Mouse (Mus musculus): Measurements from ENCODE around the gene Gnptab. TPM values are rescaled to one million over a fixed set of nuclear protein-coding genes. Genes with fewer than 3 reads are reported as not detected.

Gnptab gene
- polyA plus RNA-seq, 1 experiment from 2014 or later: 4.0 TPM

- Histone ChIP-seq H3K4me2 (no peak overlapping the region), H3K9me3 (replicated peaks) (no peaks in the 10 kb centered on the region), H3K27me3 (no peaks in the 10 kb centered on the region), H3K9ac (no peak overlapping the region), H3K4me1 (replicated peaks) (no peaks in the 10 kb centered on the region), H3K27ac (no peak overlapping the region), H3K36me3 (peaks cover 21% of the 10 kb centered on the region; the same call in 1 of the 2 replicates), H3K4me3 (replicated peaks) (no peak overlapping the region)
- DNase-seq (no peak), ATAC-seq (ENCODE audit: low read depth) (no peak)
- 75% methylated on average over 11 of the region's 11 CpGs for WGBS (ENCODE audit: insufficient replicate concordance)
Observed at GRCm38 (mm10) chr10:88420141-88420541, 41.2 kb downstream of the Gnptab start.

- ATAC-seq (ENCODE audit: low read depth) (no peak), DNase-seq (no peak)
- no peaks in the 10 kb centered on the region for H3K9me3 ChIP-seq (replicated peaks)
- no peaks in the 10 kb centered on the region for H3K27me3 ChIP-seq
- no peaks in the 10 kb centered on the region for H3K4me1 ChIP-seq (replicated peaks)
- 76% methylated on average over 19 of the region's 19 CpGs for WGBS (ENCODE audit: insufficient replicate concordance)
- no peak overlapping the region for H3K27ac ChIP-seq
- no peak overlapping the region for H3K9ac ChIP-seq
- no peak overlapping the region for H3K4me3 ChIP-seq (replicated peaks)
- peaks cover 21% of the 10 kb centered on the region; the same call in 1 of the 2 replicates for H3K36me3 ChIP-seq
- no peak overlapping the region for H3K4me2 ChIP-seq
Observed at GRCm38 (mm10) chr10:88420655-88421435, 41.9 kb downstream of the Gnptab start.

GRCm38 (mm10) chr10:88426158-88426816, 47.4 kb downstream of the Gnptab start:
- Histone ChIP-seq H3K4me1 (replicated peaks) (no peaks in the 10 kb centered on the region), H3K4me2 (no peak overlapping the region), H3K9me3 (replicated peaks) (no peaks in the 10 kb centered on the region), H3K4me3 (replicated peaks) (no peak overlapping the region), H3K9ac (no peak overlapping the region), H3K27ac (no peak overlapping the region), H3K36me3 (peaks cover 24% of the 10 kb centered on the region), H3K27me3 (no peaks in the 10 kb centered on the region)
- WGBS (ENCODE audit: insufficient replicate concordance): 74% methylated on average over 2 of the region's 2 CpGs
- DNase-seq (peak; percentile 33), ATAC-seq (ENCODE audit: low read depth) (no peak; the same call in 1 of the 2 replicates)

DNA sequence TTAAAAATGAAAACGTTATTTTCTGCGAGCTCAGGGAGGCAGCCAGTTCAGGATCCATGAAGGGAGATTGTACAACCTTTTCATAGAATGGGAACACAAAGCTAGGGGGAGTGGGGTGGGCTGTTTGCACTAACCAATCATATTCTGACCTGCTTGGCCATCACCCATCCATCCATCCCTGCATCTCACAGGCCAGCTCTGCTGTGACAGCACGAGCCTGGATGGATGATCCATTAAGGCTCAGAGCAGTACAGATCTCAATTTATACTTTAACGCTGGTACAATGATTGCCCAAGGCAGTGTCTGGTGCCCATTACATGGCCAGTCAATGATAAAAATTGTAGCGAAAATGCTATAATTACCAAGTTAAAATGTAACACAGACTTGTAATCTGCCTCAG, 48.0 kb downstream of the Gnptab start:
- no peak overlapping the region for H3K27ac ChIP-seq
- H3K4me1 ChIP-seq (replicated peaks): no peaks in the 10 kb centered on the region
- H3K4me3 ChIP-seq (replicated peaks): no peak overlapping the region
- H3K27me3 ChIP-seq: no peaks in the 10 kb centered on the region
- no peak overlapping the region for H3K4me2 ChIP-seq
- peaks cover 21% of the 10 kb centered on the region for H3K36me3 ChIP-seq
- no peak overlapping the region for H3K9ac ChIP-seq
- no peaks in the 10 kb centered on the region for H3K9me3 ChIP-seq (replicated peaks)
- DNase-seq: no peak
- WGBS (ENCODE audit: insufficient replicate concordance): 56% methylated on average over 5 of the region's 5 CpGs
- no peak for ATAC-seq (ENCODE audit: low read depth)

- Histone ChIP-seq H3K27ac (no peak overlapping the region), H3K4me3 (replicated peaks) (no peak overlapping the region), H3K27me3 (no peaks in the 10 kb centered on the region), H3K4me1 (replicated peaks) (no peaks in the 10 kb centered on the region), H3K9me3 (replicated peaks) (no peaks in the 10 kb centered on the region), H3K36me3 (peaks cover 24% of the 10 kb centered on the region), H3K9ac (no peak overlapping the region), H3K4me2 (no peak overlapping the region)
- DNase-seq: no peak
- no peak for ATAC-seq (ENCODE audit: low read depth)
- WGBS (ENCODE audit: insufficient replicate concordance): 75% methylated on average over 6 of the region's 6 CpGs
Observed at GRCm38 (mm10) chr10:88427998-88428397, 49.1 kb downstream of the Gnptab start.

GRCm38 (mm10) chr10:88441224-88441623, 62.3 kb downstream of the Gnptab start:
- no peaks in the 10 kb centered on the region for H3K27me3 ChIP-seq
- DNase-seq: no peak
- H3K9me3 ChIP-seq (replicated peaks): no peaks in the 10 kb centered on the region
- H3K4me1 ChIP-seq (replicated peaks): no peaks in the 10 kb centered on the region
- WGBS (ENCODE audit: insufficient replicate concordance): 68% methylated on average over 6 of the region's 6 CpGs
- no peak overlapping the region for H3K9ac ChIP-seq
- H3K27ac ChIP-seq: no peak overlapping the region
- H3K36me3 ChIP-seq: peaks cover 29% of the 10 kb centered on the region
- no peak overlapping the region for H3K4me2 ChIP-seq
- no peak overlapping the region for H3K4me3 ChIP-seq (replicated peaks)
- ATAC-seq (ENCODE audit: low read depth): no peak

DNA sequence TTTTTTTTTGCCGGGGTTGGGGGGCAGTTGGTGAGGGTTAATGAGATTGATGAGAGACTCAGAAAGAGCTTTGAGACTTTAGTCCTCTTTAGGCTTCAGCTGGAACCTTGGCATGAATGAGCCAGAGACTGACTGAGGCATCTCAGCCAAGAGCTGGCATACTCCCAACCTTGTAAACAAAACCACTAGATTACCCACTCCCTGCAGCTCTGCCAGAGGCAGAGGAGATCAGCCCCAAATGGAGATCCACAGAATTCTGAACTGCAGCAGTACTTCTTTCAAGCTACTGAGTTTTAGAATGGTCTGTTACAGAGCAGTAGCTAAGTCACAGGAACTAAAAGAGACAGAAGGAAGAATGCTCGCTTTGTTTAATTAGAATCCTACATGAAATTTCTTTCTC, 72.3 kb downstream of the Gnptab start:
- ATAC-seq (ENCODE audit: low read depth) (no peak), DNase-seq (no peak)
- no peaks in the 10 kb centered on the region for H3K9me3 ChIP-seq (replicated peaks)
- no peak overlapping the region for H3K4me3 ChIP-seq (replicated peaks)
- no peaks in the 10 kb centered on the region for H3K36me3 ChIP-seq
- 68% methylated on average over 2 of the region's 2 CpGs for WGBS (ENCODE audit: insufficient replicate concordance)
- no peaks in the 10 kb centered on the region for H3K4me1 ChIP-seq (replicated peaks)
- no peaks in the 10 kb centered on the region for H3K27me3 ChIP-seq
- no peak overlapping the region for H3K9ac ChIP-seq
- no peak overlapping the region for H3K27ac ChIP-seq
- no peak overlapping the region for H3K4me2 ChIP-seq

- Histone ChIP-seq H3K9ac (no peak overlapping the region), H3K4me2 (no peak overlapping the region), H3K4me1 (replicated peaks) (no peaks in the 10 kb centered on the region), H3K27me3 (no peaks in the 10 kb centered on the region), H3K9me3 (replicated peaks) (no peaks in the 10 kb centered on the region), H3K27ac (no peak overlapping the region), H3K4me3 (replicated peaks) (no peak overlapping the region), H3K36me3 (no peaks in the 10 kb centered on the region)
- WGBS (ENCODE audit: insufficient replicate concordance): 74% methylated on average over 6 of the region's 6 CpGs
- DNase-seq (no peak), ATAC-seq (ENCODE audit: low read depth) (no peak)
Observed at GRCm38 (mm10) chr10:88451990-88452389, 73.1 kb downstream of the Gnptab start.

GRCm38 (mm10) chr10:88457816-88458215, 78.9 kb downstream of the Gnptab start:
- H3K9ac ChIP-seq: no peak overlapping the region
- H3K4me1 ChIP-seq (replicated peaks): no peaks in the 10 kb centered on the region
- no peaks in the 10 kb centered on the region for H3K9me3 ChIP-seq (replicated peaks)
- no peak overlapping the region for H3K27ac ChIP-seq
- 38% methylated on average over 6 of the region's 6 CpGs for WGBS (ENCODE audit: insufficient replicate concordance)
- ATAC-seq (ENCODE audit: low read depth): no peak
- H3K4me3 ChIP-seq (replicated peaks): no peak overlapping the region
- no peaks in the 10 kb centered on the region for H3K27me3 ChIP-seq
- H3K36me3 ChIP-seq: no peaks in the 10 kb centered on the region
- no peak overlapping the region for H3K4me2 ChIP-seq
- no peak for DNase-seq

DNA sequence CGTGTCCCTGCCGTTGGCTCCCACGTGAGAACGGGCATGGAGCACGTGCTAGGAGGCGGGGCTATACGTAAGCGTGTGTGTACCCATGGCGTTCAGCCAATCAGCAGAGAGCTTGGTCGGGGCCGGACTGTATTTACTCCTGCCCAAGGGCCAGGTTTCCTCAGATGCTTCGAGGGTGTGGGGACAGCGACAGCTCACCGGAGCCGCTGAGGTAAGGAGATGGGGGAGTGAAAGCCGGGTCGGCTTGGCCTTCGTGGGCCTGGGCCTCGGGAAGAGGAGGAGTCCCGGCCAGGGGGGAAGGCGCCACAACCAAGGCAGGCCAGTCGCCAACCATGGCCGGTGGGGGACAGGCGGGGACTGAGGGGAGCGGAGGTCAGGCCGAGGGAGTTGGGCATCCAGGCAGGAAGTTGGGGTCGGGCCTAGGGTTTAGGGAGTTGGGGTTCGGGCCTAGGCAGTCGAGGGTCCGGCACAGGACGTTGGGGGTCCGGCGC, 80.6 kb downstream of the Gnptab start, which contains the start of gene Sycp3:
Gene Sycp3 (plus strand): TSS at position 68 of the 491 bp plus-strand sequence.
- no peak for DNase-seq
- 75% methylated on average over 33 of the region's 33 CpGs for WGBS (ENCODE audit: insufficient replicate concordance)
- Histone ChIP-seq H3K27me3 (no peaks in the 10 kb centered on the region), H3K4me2 (no peak within 1 kb of the TSS), H3K4me1 (replicated peaks) (no peaks in the 10 kb centered on the region), H3K9me3 (replicated peaks) (no peaks in the 10 kb centered on the region), H3K9ac (no peak within 1 kb of the TSS), H3K4me3 (replicated peaks) (no peak within 1 kb of the TSS), H3K27ac (no peak within 1 kb of the TSS), H3K36me3 (no peaks in the 10 kb centered on the region)
- ATAC-seq (ENCODE audit: low read depth): no peak

- no peaks in the 10 kb centered on the region for H3K36me3 ChIP-seq
- H3K27ac ChIP-seq: no peak overlapping the region
- no peak overlapping the region for H3K4me3 ChIP-seq (replicated peaks)
- H3K9me3 ChIP-seq (replicated peaks): no peaks in the 10 kb centered on the region
- DNase-seq (no peak), ATAC-seq (ENCODE audit: low read depth) (no peak)
- no peak overlapping the region for H3K9ac ChIP-seq
- no peaks in the 10 kb centered on the region for H3K4me1 ChIP-seq (replicated peaks)
- 68% methylated on average over 18 of the region's 18 CpGs for WGBS (ENCODE audit: insufficient replicate concordance)
- no peaks in the 10 kb centered on the region for H3K27me3 ChIP-seq
- H3K4me2 ChIP-seq: no peak overlapping the region
Observed at GRCm38 (mm10) chr10:88460122-88460820, 81.3 kb downstream of the Gnptab start.
